Mouse (Mus musculus) liver, adult 2 months (tissue): ENCODE results near the gene Sntb2.

ENCODE experiments used
- CTCF ChIP-seq: fragments of 200-500 bp; IDR thresholded peaks from 2 replicates; pipeline ENCODE4 v1.5.1; 2011; ENCODE audit warnings: low read depth, low read length, control low read depth
- POLR2A ChIP-seq: fragments of 200-500 bp; IDR thresholded peaks from 2 replicates; pipeline ENCODE4 v1.6.1; 2011; ENCODE audit warnings: low read length, control low read depth; ENCODE audit not compliant: insufficient read depth; ENCODE audit errors: extremely low read depth

- TF ChIP-seq CTCF, result no peak
- no peak for TF ChIP-seq POLR2A
These were observed 22.7 kb downstream of the Sntb2 start for GRCm38 (mm10) chr8:106958212-106958611.
